Mouse (Mus musculus): ENCODE measurements at regions not wholly inside any gene's neighbourhood (a gene's known extent, or its start where the extent isn't known, plus 50 kb on each side); places are given as distances from the start of the nearest gene placed in this dataset.
A peak's percentile ranks its signal among the peaks of the same experiment; 100 is the strongest.

DNA sequence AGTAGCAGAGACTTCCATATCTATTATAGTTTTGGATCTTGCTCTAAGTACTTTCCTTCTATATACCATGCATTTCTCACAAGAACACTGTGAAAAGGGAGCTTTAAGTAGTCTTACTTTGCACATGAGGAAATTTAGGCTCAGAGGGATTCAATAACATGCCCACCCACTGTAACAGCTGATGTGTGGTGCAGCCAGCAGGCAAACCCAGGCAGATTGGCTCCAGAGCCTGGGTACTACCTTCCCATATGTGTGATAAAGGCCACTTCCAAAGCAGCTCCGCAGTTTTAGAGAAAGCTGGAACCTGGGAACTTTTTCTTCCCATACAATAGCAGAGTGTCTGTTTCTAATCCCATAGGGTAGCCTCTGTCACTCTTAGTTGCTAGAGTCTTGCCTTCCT is 441.6 kb downstream of the Ccdc171 start:
- Histone ChIP-seq H3K4me1 (no peaks in the 10 kb centered on the region), H3K9me3 (replicated peaks) (no peaks in the 10 kb centered on the region), H3K27ac (no peak overlapping the region), H3K36me3 (ENCODE audit: poor library complexity, severe bottlenecking) (no peaks in the 10 kb centered on the region), H3K27me3 (no peaks in the 10 kb centered on the region), H3K4me2 (no peak overlapping the region), H3K9ac (no peak overlapping the region), H3K4me3 (no peak overlapping the region)
- ATAC-seq, result no peak
- WGBS, result 78% methylated on average over 1 of the region's 1 CpGs

DNA sequence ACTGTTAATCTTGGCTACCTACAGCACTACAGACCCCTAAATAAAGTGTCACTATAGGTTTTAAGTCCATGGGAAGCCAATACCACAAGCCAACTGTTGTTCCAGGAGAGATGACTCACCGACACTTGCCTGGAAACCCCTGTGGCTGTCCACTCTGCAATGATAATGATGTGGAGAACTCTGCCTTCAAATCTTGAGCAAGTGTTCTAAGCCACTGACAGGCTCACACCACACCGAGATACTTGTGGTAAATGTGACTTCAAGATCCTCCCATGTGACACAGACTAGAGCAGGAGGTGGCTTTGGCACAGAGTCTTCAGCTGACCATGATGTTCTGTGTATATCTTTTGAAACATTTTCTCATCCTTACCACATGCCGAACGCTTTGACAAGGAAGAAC is 447.8 kb downstream of the Ccdc171 start:
- Histone ChIP-seq H3K4me2 (no peak overlapping the region), H3K4me1 (no peaks in the 10 kb centered on the region), H3K27me3 (no peaks in the 10 kb centered on the region), H3K9me3 (replicated peaks) (no peaks in the 10 kb centered on the region), H3K4me3 (no peak overlapping the region), H3K27ac (no peak overlapping the region), H3K36me3 (ENCODE audit: poor library complexity, severe bottlenecking) (no peaks in the 10 kb centered on the region), H3K9ac (no peak overlapping the region)
- no peak for ATAC-seq
- 97% methylated on average over 4 of the region's 4 CpGs for WGBS

DNA sequence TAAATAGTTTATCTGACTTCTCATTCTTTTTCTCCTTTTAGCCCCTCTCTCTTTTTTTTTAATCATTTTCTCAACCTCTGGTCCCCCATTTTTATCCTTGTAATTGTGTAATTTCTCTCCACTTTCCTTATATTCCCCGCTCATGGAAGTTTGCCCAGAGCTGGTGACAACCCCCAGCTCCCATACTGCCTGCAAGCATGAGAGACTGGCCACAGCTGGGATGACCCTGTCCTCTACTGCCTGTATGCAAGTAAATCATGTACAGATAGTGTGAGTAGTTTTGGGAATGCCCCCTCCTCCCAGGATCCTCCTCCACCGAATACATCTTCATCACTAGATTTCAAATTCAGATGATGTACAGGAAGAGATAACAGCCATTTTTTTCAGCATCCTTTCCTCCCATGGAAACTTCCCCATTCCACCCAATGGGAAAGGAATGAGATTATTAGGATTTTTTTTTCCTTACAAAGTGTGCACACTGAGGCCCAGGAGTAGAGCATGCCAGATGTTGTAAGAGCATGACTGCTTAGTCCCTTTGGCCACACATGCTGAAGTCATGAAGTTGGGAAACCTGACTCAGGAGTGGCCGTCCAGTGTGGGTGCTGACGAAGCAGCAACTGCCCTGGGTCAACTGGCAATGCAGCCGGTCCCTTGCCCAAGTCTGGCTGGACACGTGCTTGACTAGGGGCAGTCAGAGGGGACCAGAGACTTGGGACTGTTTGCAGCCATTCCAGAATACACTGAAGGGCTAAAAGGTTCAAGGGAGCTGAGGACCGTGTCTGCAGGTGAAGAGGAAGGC is 449.1 kb downstream of the Ccdc171 start:
- H3K36me3 ChIP-seq (ENCODE audit: poor library complexity, severe bottlenecking), result no peaks in the 10 kb centered on the region
- no peaks in the 10 kb centered on the region for H3K27me3 ChIP-seq
- H3K27ac ChIP-seq, result no peak overlapping the region
- ATAC-seq, result no peak
- no peaks in the 10 kb centered on the region for H3K9me3 ChIP-seq (replicated peaks)
- WGBS, result 91% methylated on average over 7 of the region's 7 CpGs
- H3K9ac ChIP-seq, result no peak overlapping the region
- H3K4me2 ChIP-seq, result no peak overlapping the region
- no peak overlapping the region for H3K4me3 ChIP-seq
- H3K4me1 ChIP-seq, result no peaks in the 10 kb centered on the region

DNA sequence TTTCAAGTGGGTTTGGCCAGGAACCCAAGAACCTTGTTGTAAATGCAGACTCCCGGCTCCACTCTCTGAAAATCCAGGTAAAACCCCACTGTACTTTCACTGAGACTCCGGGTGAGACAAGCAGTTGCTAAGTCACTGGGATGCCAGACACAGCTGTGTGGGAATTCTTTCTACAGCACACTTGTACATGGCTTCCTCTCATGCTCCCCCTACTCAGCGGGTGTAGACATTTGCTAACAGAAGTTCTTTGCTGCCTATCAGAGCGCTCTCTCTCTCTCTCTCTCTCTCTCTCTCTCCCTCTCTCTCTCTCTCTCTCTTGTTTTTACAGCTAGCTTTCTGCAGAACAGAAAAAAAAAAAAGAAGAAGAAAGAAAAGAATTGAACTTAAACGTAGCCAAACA is 450.2 kb downstream of the Ccdc171 start:
- Histone ChIP-seq H3K27ac (no peak overlapping the region), H3K9ac (no peak overlapping the region), H3K36me3 (ENCODE audit: poor library complexity, severe bottlenecking) (no peaks in the 10 kb centered on the region), H3K4me2 (no peak overlapping the region), H3K27me3 (no peaks in the 10 kb centered on the region), H3K4me3 (no peak overlapping the region), H3K9me3 (replicated peaks) (no peaks in the 10 kb centered on the region), H3K4me1 (no peaks in the 10 kb centered on the region)
- no peak for ATAC-seq
- 85% methylated on average over 5 of the region's 5 CpGs for WGBS

DNA sequence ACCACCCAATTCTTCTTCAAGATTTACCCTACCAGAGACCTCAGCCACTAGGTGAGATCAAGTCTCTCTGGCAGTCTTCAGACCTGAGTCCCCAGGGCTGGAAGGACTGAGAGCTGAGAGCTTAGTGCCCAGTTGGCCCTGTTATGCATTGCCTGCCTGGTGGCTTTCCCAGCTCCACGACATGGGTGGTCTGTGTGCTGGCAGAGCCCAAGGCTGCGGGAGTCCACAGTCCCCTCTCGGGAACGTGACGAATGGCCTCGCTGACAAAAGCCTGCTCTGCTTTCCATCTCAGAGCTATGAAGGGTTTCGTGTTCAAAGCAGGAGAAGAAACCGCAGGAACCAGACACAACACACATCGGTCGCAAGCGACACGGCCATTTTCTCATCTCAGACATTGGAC is 450.7 kb downstream of the Ccdc171 start:
- WGBS, result 60% methylated on average over 12 of the region's 12 CpGs
- H3K9ac ChIP-seq, result no peak overlapping the region
- H3K4me2 ChIP-seq, result no peak overlapping the region
- H3K4me1 ChIP-seq, result no peaks in the 10 kb centered on the region
- H3K27ac ChIP-seq, result no peak overlapping the region
- H3K36me3 ChIP-seq (ENCODE audit: poor library complexity, severe bottlenecking), result no peaks in the 10 kb centered on the region
- 0 out of 2 replicates have a peak, but pooled peaks have one; percentile 41 for ATAC-seq
- H3K4me3 ChIP-seq, result no peak overlapping the region
- H3K27me3 ChIP-seq, result no peaks in the 10 kb centered on the region
- H3K9me3 ChIP-seq (replicated peaks), result no peaks in the 10 kb centered on the region

DNA sequence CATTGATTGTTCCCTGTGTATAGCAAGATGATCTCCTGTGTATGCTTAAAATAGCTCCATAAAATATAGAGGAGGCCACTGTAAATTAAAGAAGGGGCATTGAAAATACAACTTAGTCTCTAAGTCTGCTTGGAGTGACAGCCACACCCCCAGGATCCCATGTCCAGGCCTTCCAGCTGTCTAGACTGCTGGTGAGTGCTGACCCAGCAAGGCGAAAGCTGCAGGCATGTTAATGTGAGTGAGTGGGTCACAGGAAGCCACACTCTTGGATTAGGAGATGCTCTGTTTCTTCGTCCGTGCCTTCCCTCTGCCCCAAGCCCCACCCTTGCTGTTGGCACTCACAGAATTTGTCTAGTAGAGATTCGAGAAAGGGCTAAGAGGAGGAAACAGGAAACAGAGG is 453.7 kb downstream of the Ccdc171 start:
- no peak overlapping the region for H3K27ac ChIP-seq
- no peak overlapping the region for H3K4me2 ChIP-seq
- 87% methylated on average over 4 of the region's 4 CpGs for WGBS
- H3K36me3 ChIP-seq (ENCODE audit: poor library complexity, severe bottlenecking), result no peaks in the 10 kb centered on the region
- H3K27me3 ChIP-seq, result no peaks in the 10 kb centered on the region
- H3K4me1 ChIP-seq, result no peaks in the 10 kb centered on the region
- no peak overlapping the region for H3K4me3 ChIP-seq
- no peaks in the 10 kb centered on the region for H3K9me3 ChIP-seq (replicated peaks)
- no peak for ATAC-seq
- no peak overlapping the region for H3K9ac ChIP-seq

DNA sequence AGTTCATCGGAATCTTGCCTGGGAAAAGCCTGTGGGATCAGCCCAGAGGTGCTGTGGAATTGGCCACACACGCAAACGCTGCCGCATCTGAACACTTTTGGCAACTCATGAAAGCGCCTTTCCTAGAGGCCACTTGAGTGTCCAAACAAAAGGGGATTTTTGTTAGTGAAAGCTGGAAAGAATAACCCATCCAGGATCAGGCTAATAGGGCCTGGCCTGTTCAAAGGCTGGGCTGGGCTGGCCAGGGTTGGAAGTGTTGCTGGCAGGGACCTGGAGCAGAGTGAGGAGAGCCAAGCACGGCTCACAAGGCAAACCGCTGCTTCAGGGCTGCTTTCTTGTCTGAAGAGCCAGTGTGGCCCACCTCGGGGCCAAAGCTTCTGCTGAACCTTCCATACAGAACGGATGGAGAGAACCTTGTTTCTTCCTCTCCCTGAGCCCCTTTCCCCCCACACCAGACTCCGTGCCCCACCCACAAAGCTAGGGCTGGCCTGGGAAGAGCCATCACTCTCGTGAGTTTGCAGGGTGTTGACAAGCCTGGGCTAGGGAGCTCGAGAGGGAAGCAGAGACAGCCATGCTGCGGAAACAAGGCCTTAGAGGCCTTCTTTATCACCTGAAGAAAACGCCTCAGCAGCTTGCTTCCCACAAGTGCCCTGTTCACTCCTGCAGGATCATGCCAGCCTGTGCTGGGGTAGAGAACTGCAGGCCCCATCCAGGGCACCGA is 459.5 kb downstream of the Ccdc171 start:
- WGBS, result 60% methylated on average over 15 of the region's 15 CpGs
- Histone ChIP-seq H3K4me1 (peaks cover 15% of the 10 kb centered on the region), H3K9ac (no peak overlapping the region), H3K27me3 (no peaks in the 10 kb centered on the region), H3K4me3 (no peak overlapping the region), H3K9me3 (replicated peaks) (no peaks in the 10 kb centered on the region), H3K4me2 (no peak overlapping the region), H3K27ac (no peak overlapping the region), H3K36me3 (ENCODE audit: poor library complexity, severe bottlenecking) (no peaks in the 10 kb centered on the region)
- peak; percentile 88 for ATAC-seq

DNA sequence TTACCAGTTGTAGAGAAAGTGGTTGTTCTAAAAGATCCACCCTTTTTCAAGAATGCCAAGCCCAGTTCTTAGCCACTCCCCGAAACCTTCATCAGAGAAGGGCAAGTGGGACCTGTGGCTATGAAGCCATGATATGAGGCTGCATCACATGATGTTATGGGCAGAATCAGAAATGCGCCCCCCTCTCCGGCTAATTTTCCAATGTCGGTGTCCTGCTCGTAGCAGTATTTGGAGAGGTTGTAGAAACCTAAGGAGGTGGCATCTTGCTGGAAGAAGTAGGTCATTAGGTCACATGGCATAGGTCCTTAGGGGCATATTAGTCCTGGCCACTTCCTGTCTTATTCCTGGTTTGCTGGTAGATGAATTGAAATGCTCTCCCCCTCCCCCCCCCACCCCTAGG is 460.1 kb downstream of the Ccdc171 start:
- 99% methylated on average over 5 of the region's 5 CpGs for WGBS
- Histone ChIP-seq H3K4me3 (no peak overlapping the region), H3K27me3 (no peaks in the 10 kb centered on the region), H3K4me1 (peaks cover 22% of the 10 kb centered on the region), H3K9ac (no peak overlapping the region), H3K27ac (no peak overlapping the region), H3K36me3 (ENCODE audit: poor library complexity, severe bottlenecking) (no peaks in the 10 kb centered on the region), H3K4me2 (no peak overlapping the region), H3K9me3 (replicated peaks) (no peaks in the 10 kb centered on the region)
- ATAC-seq, result no peak

DNA sequence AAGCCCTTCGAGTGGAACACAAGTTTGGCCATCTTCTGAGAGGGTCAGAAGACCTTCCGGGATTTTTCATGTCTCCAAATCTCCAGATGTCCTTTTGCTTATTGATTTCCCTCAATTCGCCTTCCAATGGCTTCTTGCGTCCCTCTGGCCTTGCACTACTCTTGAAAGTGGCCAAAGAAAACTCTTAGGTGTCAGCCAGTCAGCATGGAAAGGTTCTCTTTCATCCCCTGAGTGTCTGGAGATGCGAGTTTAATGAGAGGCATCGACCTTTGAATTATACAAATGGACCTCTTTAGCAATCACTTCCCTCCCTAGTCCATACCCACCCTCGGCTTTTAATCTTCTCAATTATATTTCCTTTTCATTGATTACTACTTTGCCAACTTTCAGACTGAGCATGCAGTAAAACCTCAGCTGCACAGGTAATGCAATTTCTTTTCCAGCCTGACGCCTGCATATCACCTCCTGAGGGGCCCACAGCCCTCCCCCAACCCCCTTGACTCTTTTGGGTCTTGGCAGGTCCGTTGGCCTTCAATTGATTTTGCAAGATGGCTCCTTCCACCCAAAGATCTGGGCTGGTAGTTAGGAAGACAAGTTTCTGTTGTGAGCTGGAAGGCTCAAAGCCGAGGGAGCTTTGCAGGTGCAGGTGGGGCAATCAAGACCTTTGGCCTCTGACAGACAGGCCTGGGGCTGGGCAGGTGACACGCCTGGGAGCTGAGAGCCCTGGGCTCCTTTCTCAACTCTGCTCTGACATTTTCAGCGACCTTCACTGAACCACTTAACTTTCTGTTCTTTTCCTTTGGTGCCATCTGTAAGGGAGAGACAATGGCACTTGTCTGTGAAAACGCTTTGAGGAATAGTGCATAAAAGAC is 461.8 kb downstream of the Ccdc171 start:
- H3K36me3 ChIP-seq (ENCODE audit: poor library complexity, severe bottlenecking), result no peaks in the 10 kb centered on the region
- H3K9me3 ChIP-seq (replicated peaks), result no peaks in the 10 kb centered on the region
- no peak overlapping the region for H3K9ac ChIP-seq
- no peak overlapping the region for H3K27ac ChIP-seq
- H3K4me3 ChIP-seq, result no peak overlapping the region
- WGBS, result 79% methylated on average over 13 of the region's 13 CpGs
- H3K27me3 ChIP-seq, result no peaks in the 10 kb centered on the region
- H3K4me1 ChIP-seq, result peaks cover 25% of the 10 kb centered on the region
- H3K4me2 ChIP-seq, result no peak overlapping the region
- ATAC-seq, result no peak

DNA sequence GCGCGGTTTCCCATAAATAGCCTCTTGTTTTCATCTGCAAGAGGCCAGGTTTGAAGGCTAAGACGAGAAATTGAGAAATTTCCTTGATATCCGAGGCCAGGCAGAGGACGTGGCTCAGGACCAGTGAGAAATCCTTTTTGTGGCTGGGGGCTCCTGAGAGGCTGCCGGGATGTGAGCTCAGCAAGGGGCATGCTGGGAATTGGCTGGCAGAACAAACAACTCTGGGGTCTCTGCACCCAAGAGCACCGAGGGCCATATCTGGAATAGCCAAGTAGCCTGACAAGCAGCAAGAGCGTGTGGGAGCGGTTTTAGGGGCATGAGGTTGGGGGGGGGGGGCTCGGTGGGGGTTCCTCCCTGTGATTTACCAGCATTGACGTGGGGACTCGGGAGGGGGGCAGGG is 462.5 kb downstream of the Ccdc171 start:
- H3K4me1 ChIP-seq, result peaks cover 25% of the 10 kb centered on the region
- H3K4me2 ChIP-seq, result no peak overlapping the region
- H3K27me3 ChIP-seq, result no peaks in the 10 kb centered on the region
- H3K36me3 ChIP-seq (ENCODE audit: poor library complexity, severe bottlenecking), result no peaks in the 10 kb centered on the region
- ATAC-seq, result no peak
- no peak overlapping the region for H3K4me3 ChIP-seq
- H3K27ac ChIP-seq, result no peak overlapping the region
- no peak overlapping the region for H3K9ac ChIP-seq
- H3K9me3 ChIP-seq (replicated peaks), result no peaks in the 10 kb centered on the region
- 60% methylated on average over 10 of the region's 12 CpGs for WGBS

DNA sequence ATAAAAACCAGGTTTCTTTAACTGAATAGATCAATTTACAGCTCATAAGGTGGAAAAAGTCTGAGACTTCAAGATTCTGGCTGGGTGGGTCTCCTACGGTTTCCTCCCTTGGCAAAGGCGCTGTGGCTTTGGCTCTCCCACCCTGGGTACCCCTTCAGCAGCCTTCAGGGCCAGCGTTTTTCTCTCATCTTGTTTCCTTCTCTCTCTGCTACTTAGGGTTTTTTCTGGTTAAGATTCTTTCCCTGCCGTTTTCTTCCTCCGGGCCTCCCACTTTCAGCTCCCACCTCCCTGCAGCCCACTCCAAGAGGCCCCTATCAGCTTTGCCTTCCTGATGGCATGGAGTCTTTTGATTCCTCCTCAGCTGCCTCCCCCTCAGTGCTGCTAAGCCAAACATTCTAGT is 463.0 kb downstream of the Ccdc171 start:
- Histone ChIP-seq H3K4me2 (no peak overlapping the region), H3K4me1 (peaks cover 25% of the 10 kb centered on the region), H3K27ac (no peak overlapping the region), H3K9me3 (replicated peaks) (no peaks in the 10 kb centered on the region), H3K27me3 (no peaks in the 10 kb centered on the region), H3K4me3 (no peak overlapping the region), H3K36me3 (ENCODE audit: poor library complexity, severe bottlenecking) (no peaks in the 10 kb centered on the region), H3K9ac (no peak overlapping the region)
- WGBS, result 53% methylated on average over 5 of the region's 5 CpGs
- no peak for ATAC-seq

All from forebrain, embryonic 13.5 days (tissue).